Mouse (Mus musculus): ENCODE data around the gene Rfx3. TPM values are rescaled to one million over a fixed set of nuclear protein-coding genes. Genes with fewer than 3 reads are reported as not detected.

Gene Rfx3
- polyA plus RNA-seq, 1 experiment from 2014 or later = 1.9 TPM

GRCm38 (mm10) chr19:28011718-28012499, 943 bp upstream of the Rfx3 start:
- H3K4me1 ChIP-seq (replicated peaks; ENCODE audit: control insufficient read depth, insufficient read depth, low read length) = no peaks in the 10 kb centered on the region
- peak overlapping the region; percentile 98 for H3K4me3 ChIP-seq (ENCODE audit: low read depth, low read length)
- H3K27ac ChIP-seq (ENCODE audit: low read depth, low read length) = peak overlapping the region; percentile 99
- no peaks in the 10 kb centered on the region for H3K27me3 ChIP-seq (replicated peaks; ENCODE audit: control insufficient read depth, insufficient read depth, low read length)
- under 1% methylated on average over 50 of the region's 52 CpGs for WGBS
- peak overlapping the region; percentile 89 for H3K4me2 ChIP-seq (replicated peaks; ENCODE audit: low read depth)
- ATAC-seq = peak; percentile 77
- peak overlapping the region; percentile 85 for H3K9ac ChIP-seq (ENCODE audit: low read depth, low read length)
- H3K36me3 ChIP-seq (ENCODE audit: control insufficient read depth, insufficient read depth) = no peaks in the 10 kb centered on the region
- no peak for TF ChIP-seq CTCF (IDR thresholded peaks at IDR 0.05; ENCODE audit: low read depth)
- H3K9me3 ChIP-seq (ENCODE audit: control insufficient read depth) = no peaks in the 10 kb centered on the region

GRCm38 (mm10) chr19:28011396-28011717, 391 bp upstream of the Rfx3 start:
- Histone ChIP-seq H3K9me3 (ENCODE audit: control insufficient read depth) (no peaks in the 10 kb centered on the region), H3K27ac (ENCODE audit: low read depth, low read length) (peak overlapping the region; percentile 99), H3K27me3 (replicated peaks; ENCODE audit: control insufficient read depth, insufficient read depth, low read length) (no peaks in the 10 kb centered on the region), H3K9ac (ENCODE audit: low read depth, low read length) (peak overlapping the region; percentile 85), H3K36me3 (ENCODE audit: control insufficient read depth, insufficient read depth) (no peaks in the 10 kb centered on the region), H3K4me2 (replicated peaks; ENCODE audit: low read depth) (peak overlapping the region; percentile 89), H3K4me1 (replicated peaks; ENCODE audit: control insufficient read depth, insufficient read depth, low read length) (no peaks in the 10 kb centered on the region), H3K4me3 (ENCODE audit: low read depth, low read length) (peak overlapping the region; percentile 98)
- WGBS = 0% methylated on average over 27 of the region's 30 CpGs
- ATAC-seq = peak; percentile 99
- no peak for TF ChIP-seq CTCF (IDR thresholded peaks at IDR 0.05; ENCODE audit: low read depth)

GRCm38 (mm10) chr19:28009587-28010281, 1.2 kb downstream of the Rfx3 start:
- WGBS = 2% methylated on average over 5 of the region's 5 CpGs

GRCm38 (mm10) chr19:28004190-28004589, 6.8 kb downstream of the Rfx3 start:
- no peak overlapping the region for H3K9ac ChIP-seq (ENCODE audit: low read depth, low read length)
- WGBS = 61% methylated on average over 1 of the region's 1 CpGs
- no peaks in the 10 kb centered on the region for H3K4me1 ChIP-seq (replicated peaks; ENCODE audit: control insufficient read depth, insufficient read depth, low read length)
- ATAC-seq = no peak
- no peaks in the 10 kb centered on the region for H3K9me3 ChIP-seq (ENCODE audit: control insufficient read depth)
- TF ChIP-seq CTCF (IDR thresholded peaks at IDR 0.05; ENCODE audit: low read depth) = no peak
- H3K4me2 ChIP-seq (replicated peaks; ENCODE audit: low read depth) = no peak overlapping the region
- no peak overlapping the region for H3K27ac ChIP-seq (ENCODE audit: low read depth, low read length)
- no peaks in the 10 kb centered on the region for H3K36me3 ChIP-seq (ENCODE audit: control insufficient read depth, insufficient read depth)
- H3K27me3 ChIP-seq (replicated peaks; ENCODE audit: control insufficient read depth, insufficient read depth, low read length) = no peaks in the 10 kb centered on the region
- H3K4me3 ChIP-seq (ENCODE audit: low read depth, low read length) = no peak overlapping the region

More at GRCm38 (mm10) chr19:28009587-28010281, 1.2 kb downstream of the Rfx3 start:
- H3K27ac ChIP-seq (ENCODE audit: low read depth, low read length) = no peak overlapping the region; the same call in 1 of the 2 replicates
- peak overlapping the region; percentile 89 for H3K4me2 ChIP-seq (replicated peaks; ENCODE audit: low read depth)
- no peak for TF ChIP-seq CTCF (IDR thresholded peaks at IDR 0.05; ENCODE audit: low read depth)
- peak overlapping the region; percentile 98 for H3K4me3 ChIP-seq (ENCODE audit: low read depth, low read length)
- no peak for ATAC-seq
- no peaks in the 10 kb centered on the region for H3K9me3 ChIP-seq (ENCODE audit: control insufficient read depth)
- peak overlapping the region; percentile 77 for H3K9ac ChIP-seq (ENCODE audit: low read depth, low read length)
- H3K36me3 ChIP-seq (ENCODE audit: control insufficient read depth, insufficient read depth) = no peaks in the 10 kb centered on the region
- H3K27me3 ChIP-seq (replicated peaks; ENCODE audit: control insufficient read depth, insufficient read depth, low read length) = no peaks in the 10 kb centered on the region
- H3K4me1 ChIP-seq (replicated peaks; ENCODE audit: control insufficient read depth, insufficient read depth, low read length) = no peaks in the 10 kb centered on the region

- no peak for ATAC-seq
- Histone ChIP-seq H3K4me3 (ENCODE audit: low read depth, low read length) (no peak overlapping the region), H3K27me3 (replicated peaks; ENCODE audit: control insufficient read depth, insufficient read depth, low read length) (no peaks in the 10 kb centered on the region), H3K4me1 (replicated peaks; ENCODE audit: control insufficient read depth, insufficient read depth, low read length) (no peaks in the 10 kb centered on the region), H3K36me3 (ENCODE audit: control insufficient read depth, insufficient read depth) (no peaks in the 10 kb centered on the region), H3K9ac (ENCODE audit: low read depth, low read length) (no peak overlapping the region), H3K4me2 (replicated peaks; ENCODE audit: low read depth) (no peak overlapping the region), H3K9me3 (ENCODE audit: control insufficient read depth) (no peaks in the 10 kb centered on the region), H3K27ac (ENCODE audit: low read depth, low read length) (no peak overlapping the region)
- WGBS = 89% methylated on average over 1 of the region's 1 CpGs
- TF ChIP-seq CTCF (IDR thresholded peaks at IDR 0.05; ENCODE audit: low read depth) = no peak
Measured at GRCm38 (mm10) chr19:28003474-28003873, 7.5 kb downstream of the Rfx3 start.

GRCm38 (mm10) chr19:28002708-28003107, 8.3 kb downstream of the Rfx3 start:
- no peak overlapping the region for H3K4me2 ChIP-seq (replicated peaks; ENCODE audit: low read depth)
- WGBS = 76% methylated on average over 3 of the region's 3 CpGs
- no peaks in the 10 kb centered on the region for H3K27me3 ChIP-seq (replicated peaks; ENCODE audit: control insufficient read depth, insufficient read depth, low read length)
- no peaks in the 10 kb centered on the region for H3K9me3 ChIP-seq (ENCODE audit: control insufficient read depth)
- no peak overlapping the region for H3K27ac ChIP-seq (ENCODE audit: low read depth, low read length)
- ATAC-seq = no peak
- no peaks in the 10 kb centered on the region for H3K4me1 ChIP-seq (replicated peaks; ENCODE audit: control insufficient read depth, insufficient read depth, low read length)
- H3K4me3 ChIP-seq (ENCODE audit: low read depth, low read length) = no peak overlapping the region
- H3K9ac ChIP-seq (ENCODE audit: low read depth, low read length) = no peak overlapping the region
- no peaks in the 10 kb centered on the region for H3K36me3 ChIP-seq (ENCODE audit: control insufficient read depth, insufficient read depth)
- TF ChIP-seq CTCF (IDR thresholded peaks at IDR 0.05; ENCODE audit: low read depth) = no peak
